Mouse (Mus musculus) liver, postnatal 0 days (tissue): ENCODE data around the gene Slc7a14.

Experiments used
- CTCF ChIP-seq: sonication (generic); IDR thresholded peaks from 2 replicates; pipeline ENCODE4 v1.5.1; 2016; ENCODE audit warnings: antibody characterized with exemption, low read depth
- EP300 ChIP-seq: IDR thresholded peaks from 2 replicates; pipeline ENCODE4 v1.6.1; 2016; ENCODE audit warnings: antibody characterized with exemption, low read depth, mild to moderate bottlenecking

DNA sequence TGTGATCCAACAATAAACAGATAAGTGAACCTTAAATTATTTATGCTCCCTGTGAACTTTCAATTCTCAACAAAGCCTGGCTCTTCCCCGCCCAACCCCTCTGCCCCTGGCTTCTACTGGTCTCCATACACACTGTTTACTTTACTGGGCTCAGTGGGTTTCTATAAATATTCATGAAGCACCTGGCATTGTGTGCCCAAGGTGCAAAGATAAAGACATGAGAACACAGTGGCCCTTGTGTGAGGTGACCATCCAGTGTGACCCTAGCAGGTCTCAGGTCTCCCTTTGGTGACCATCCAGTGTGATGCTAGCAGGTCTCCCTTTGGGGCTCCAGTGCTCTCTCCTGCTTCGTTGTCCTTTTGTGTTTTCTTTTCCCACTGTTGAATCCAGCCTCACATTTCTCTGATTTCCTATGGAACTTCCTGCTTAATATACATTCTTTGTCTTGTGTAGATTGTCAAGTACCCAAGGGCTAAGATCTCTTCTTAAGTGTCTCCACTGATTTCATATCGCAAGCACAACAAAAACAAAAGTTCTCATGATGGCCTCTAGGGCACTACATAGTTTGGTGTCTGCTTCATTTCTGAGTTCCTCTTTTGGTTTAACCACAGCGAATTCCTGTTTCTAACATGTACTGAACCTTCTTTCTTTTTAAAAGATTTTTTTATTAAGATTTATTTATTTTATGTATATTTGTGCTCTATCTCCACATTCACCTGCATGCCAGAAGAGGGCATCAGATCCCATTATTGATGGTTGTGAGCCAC, 40.4 kb downstream of the Slc7a14 start:
- no peak for TF ChIP-seq CTCF
- no peak for TF ChIP-seq EP300
